Mouse (Mus musculus) CH12.LX (cell line): Measurements from ENCODE around the gene Ulk4. TPM values are rescaled to one million over a fixed set of nuclear protein-coding genes. Genes with fewer than 3 reads are reported as not detected.

ENCODE experiments used
- DNase-seq: peaks from one replicate; pipeline ENCODE4 v3.0.0-alpha.2; 2013; ENCODE audit errors: extremely low read depth
- H3K27ac ChIP-seq: 2 replicates; pipeline ENCODE4 v1.5.1; 2012; ENCODE audit warnings: low read depth, mild to moderate bottlenecking, control low read depth, moderate library complexity; ENCODE audit not compliant: insufficient read depth
- H3K27me3 ChIP-seq: replicated peaks from 2 replicates; pipeline ENCODE3; 2012; ENCODE audit warnings: inconsistent platforms
- H3K36me3 ChIP-seq, 2 experiments: replicated peaks in 1 of 2; 2 replicates each; pipeline versions ENCODE3 to v1.6.1; 2012; ENCODE audit warnings: inconsistent platforms in 1 of 2, low read length in 1 of 2, mild to moderate bottlenecking in 1 of 2, mixed read lengths in 1 of 2, moderate library complexity in 1 of 2; ENCODE audit not compliant: control insufficient read depth in 1 of 2, insufficient read depth in 1 of 2
- H3K4me1 ChIP-seq, 2 experiments: 2 replicates each; pipeline ENCODE4 v1.6.1; 2012; ENCODE audit warnings: inconsistent platforms in 1 of 2, moderate library complexity in 1 of 2; ENCODE audit not compliant: insufficient read depth in 2 of 2, control insufficient read depth in 1 of 2
- H3K4me2 ChIP-seq: 2 replicates; pipeline ENCODE4 v1.6.1; 2012; ENCODE audit warnings: low read depth, mild to moderate bottlenecking, control low read depth; ENCODE audit not compliant: poor library complexity, insufficient read depth, severe bottlenecking
- H3K4me3 ChIP-seq, 3 experiments: fragments of 150-350 bp in 1 of 3; sonication (generic) in 1 of 3; replicated peaks in 1 of 3; 2 replicates each; pipeline versions ENCODE3 to v1.5.1; 2011 to 2012; ENCODE audit warnings: low read depth in 2 of 3, low read length in 2 of 3, mild to moderate bottlenecking in 2 of 3, moderate library complexity in 2 of 3, control low read depth in 1 of 3, improper control_type of control experiment in 1 of 3, inconsistent platforms in 1 of 3, mixed read lengths in 1 of 3; ENCODE audit not compliant: poor library complexity in 1 of 3
- H3K79me2 ChIP-seq: replicated peaks from 2 replicates; pipeline ENCODE4 v1.6.1; 2012; ENCODE audit warnings: mild to moderate bottlenecking, moderate library complexity; ENCODE audit not compliant: control insufficient read depth, poor library complexity, insufficient read depth, severe bottlenecking; ENCODE audit errors: extremely low read depth
- H3K9ac ChIP-seq: 2 replicates; pipeline ENCODE4 v1.6.1; 2012; ENCODE audit warnings: low read depth, mild to moderate bottlenecking, control low read depth, moderate library complexity; ENCODE audit not compliant: insufficient read depth
- H3K9me3 ChIP-seq: replicated peaks from 2 replicates; pipeline ENCODE3; 2012; ENCODE audit warnings: low read length, inconsistent platforms, mixed read lengths
- CHD2 ChIP-seq: IDR thresholded peaks from 2 replicates; pipeline ENCODE4 v1.6.1; 2011; ENCODE audit warnings: low read length, improper control_type of control experiment
- ELF1 ChIP-seq: IDR thresholded peaks from 2 replicates; pipeline ENCODE4 v1.6.1; 2014; ENCODE audit warnings: low read depth, mild to moderate bottlenecking, inconsistent platforms, low read length, improper control_type of control experiment
- EP300 ChIP-seq: IDR thresholded peaks from 2 replicates; pipeline ENCODE4 v1.6.1; 2011; ENCODE audit warnings: low read length, improper control_type of control experiment
- GABPA ChIP-seq: IDR thresholded peaks from 2 replicates; pipeline ENCODE4 v1.6.1; 2012; ENCODE audit warnings: low read depth, low read length, improper control_type of control experiment, inconsistent platforms; ENCODE audit not compliant: insufficient replicate concordance
- HCFC1 ChIP-seq: IDR thresholded peaks from 2 replicates; pipeline ENCODE4 v1.6.1; 2012; ENCODE audit warnings: low read depth, mild to moderate bottlenecking, inconsistent platforms, low read length, improper control_type of control experiment
- IRF4 ChIP-seq: IDR thresholded peaks from 2 replicates; pipeline ENCODE4 v1.6.1; 2014; ENCODE audit warnings: low read depth, mild to moderate bottlenecking, inconsistent platforms, low read length, improper control_type of control experiment
- JUN ChIP-seq: IDR thresholded peaks from 2 replicates; pipeline ENCODE4 v1.6.1; 2011; ENCODE audit warnings: low read depth, mild to moderate bottlenecking, low read length, improper control_type of control experiment, moderate library complexity; ENCODE audit not compliant: insufficient read depth
- MAFK ChIP-seq: IDR thresholded peaks from 2 replicates; pipeline ENCODE4 v1.6.1; 2011; ENCODE audit warnings: low read length, improper control_type of control experiment; ENCODE audit not compliant: insufficient replicate concordance
- MEF2A ChIP-seq: IDR thresholded peaks from 2 replicates; pipeline ENCODE4 v1.6.1; 2014; ENCODE audit warnings: low read depth, mild to moderate bottlenecking, inconsistent platforms, low read length, improper control_type of control experiment, borderline replicate concordance
- MXI1 ChIP-seq: IDR thresholded peaks from 2 replicates; pipeline ENCODE4 v1.6.1; 2011; ENCODE audit warnings: mild to moderate bottlenecking, low read depth, low read length, improper control_type of control experiment
- MYC ChIP-seq: IDR thresholded peaks from 2 replicates; pipeline ENCODE4 v1.6.1; 2011; ENCODE audit warnings: low read depth, mild to moderate bottlenecking, improper control_type of control experiment, low read length
- RAD21 ChIP-seq: IDR thresholded peaks from 2 replicates; pipeline ENCODE4 v1.6.1; 2011; ENCODE audit warnings: low read depth, mild to moderate bottlenecking, low read length, improper control_type of control experiment, moderate library complexity
- USF2 ChIP-seq: conservative IDR thresholded peaks from 2 replicates; pipeline ENCODE4 v1.6.1; 2011; ENCODE audit warnings: low read depth, low read length, improper control_type of control experiment
- ZKSCAN1 ChIP-seq: IDR thresholded peaks from 2 replicates; pipeline ENCODE4 v1.6.1; 2012; ENCODE audit warnings: low read depth, inconsistent platforms, low read length, improper control_type of control experiment, borderline replicate concordance
- ZNF384 ChIP-seq: IDR thresholded peaks from 2 replicates; pipeline ENCODE4 v1.6.1; 2012; ENCODE audit warnings: low read depth, low read length, improper control_type of control experiment, inconsistent platforms
- dilution Hi-C: fragments of 300-500 bp; cut with MboI; formaldehyde crosslinking; loops from 2 replicates; pipeline ENCODE4 v1.14.3; 2020; ENCODE audit warnings: low sequenced_read_pairs; ENCODE audit not compliant: extremely low pct_unique_long_range_greater_than_20kb, extremely low pct_ligation_motif_present
- in situ Hi-C: fragments of 300-500 bp; cut with MboI; formaldehyde crosslinking; loops from 3 replicates; pipeline ENCODE4 v1.14.3; 2019; ENCODE audit warnings: low sequenced_read_pairs, low pct_ligation_motif_present, low pct_unique_long_range_greater_than_20kb, mixed read lengths
- polyA plus RNA-seq: library from polyadenylated mRNA; unstranded; fragments of >175 nt; gene quantifications from 2 replicates; pipeline ENCODE4 v1.2.1, GENCODE M21; 2012; ENCODE audit warnings: low read depth; ENCODE audit not compliant: insufficient read length
- total RNA-seq, 2 experiments: library from RNA; depleted of rRNA; stranded (reverse); fragments of 300-350 nt in 1 of 2; fragments of >200 nt in 1 of 2; gene quantifications; 2 replicates each; pipeline ENCODE4 v1.2.3; 2012 to 2014

Ulk4 gene
- total and polyA plus RNA-seq, 3 experiments, result 1.6 to 25.8 (median 18.5) TPM

DNA sequence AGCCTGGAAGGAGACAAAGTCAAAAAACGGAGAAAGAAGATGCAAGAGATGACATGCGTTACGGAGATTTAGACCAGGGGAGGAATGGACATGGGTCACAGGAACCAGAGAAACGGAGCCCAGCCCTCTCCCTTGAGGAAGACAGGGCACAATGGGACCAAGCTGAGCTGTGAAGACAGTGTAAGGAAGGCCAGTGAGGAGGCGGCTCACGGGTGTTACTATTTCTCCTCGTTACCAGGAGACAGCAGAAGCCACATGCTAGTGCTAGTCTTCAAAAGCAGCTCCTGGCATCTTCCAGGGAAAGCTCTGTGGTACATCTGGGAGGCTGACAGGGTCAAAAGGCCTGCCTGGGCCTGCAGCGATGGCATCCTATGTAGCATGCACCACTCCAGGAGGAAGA, 89.2 kb downstream of the Ulk4 start:
- Histone ChIP-seq H3K79me2 (no peaks in the 10 kb centered on the region), H3K27me3 (no peaks in the 10 kb centered on the region), H3K4me3 (no peak overlapping the region), H3K36me3 (peaks cover 19 to 69% of the 10 kb centered on the region in 2 experiments), H3K27ac (no peak overlapping the region), H3K4me2 (no peak overlapping the region)
- TF ChIP-seq USF2 (no peak), GABPA (no peak), IRF4 (no peak), EP300 (no peak), CHD2 (no peak), HCFC1 (no peak), JUN (no peak)
- TF ChIP-seq, all 38 proteins: peak for 0
- in situ Hi-C loops, result no loop called here
- dilution Hi-C loops, result no loop called here
- Histone ChIP-seq H3K9ac (no peak overlapping the region), H3K9me3 (peaks cover 5% of the 10 kb centered on the region), H3K4me1 (no peaks in the 10 kb centered on the region)
- no peak for DNase-seq

DNA sequence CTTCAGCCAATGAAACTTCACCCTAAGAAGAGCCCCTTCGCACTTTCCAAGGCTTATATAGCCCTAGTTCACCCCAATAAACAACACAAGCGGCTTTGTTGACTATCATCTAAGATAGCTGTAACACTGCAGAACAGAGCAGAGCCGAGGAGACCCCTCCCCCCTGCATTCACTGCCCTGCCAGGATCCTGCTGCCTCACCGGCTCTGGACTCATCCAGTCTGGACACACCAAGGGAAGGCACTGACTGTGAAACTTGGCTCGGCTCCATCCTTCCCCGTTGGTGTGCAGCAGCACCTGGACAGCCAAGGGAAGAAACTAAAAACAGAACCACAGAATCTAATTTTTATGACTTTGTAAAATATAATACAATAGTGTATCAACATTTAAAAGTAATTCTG, 91.2 kb downstream of the Ulk4 start:
- Histone ChIP-seq H3K27ac (no peak overlapping the region), H3K4me1 (no peaks in the 10 kb centered on the region), H3K27me3 (no peaks in the 10 kb centered on the region), H3K36me3 (peaks cover 16 to 53% of the 10 kb centered on the region in 2 experiments), H3K9ac (no peak overlapping the region), H3K9me3 (no peaks in the 10 kb centered on the region), H3K79me2 (no peaks in the 10 kb centered on the region), H3K4me2 (no peak overlapping the region), H3K4me3 (no peak overlapping the region)
- in situ Hi-C loops (no loop called here), dilution Hi-C loops (no loop called here)
- no peak for DNase-seq
- TF ChIP-seq MXI1 (no peak), MYC (no peak), MEF2A (no peak), IRF4 (no peak), ZKSCAN1 (no peak), MAFK (no peak)

DNA sequence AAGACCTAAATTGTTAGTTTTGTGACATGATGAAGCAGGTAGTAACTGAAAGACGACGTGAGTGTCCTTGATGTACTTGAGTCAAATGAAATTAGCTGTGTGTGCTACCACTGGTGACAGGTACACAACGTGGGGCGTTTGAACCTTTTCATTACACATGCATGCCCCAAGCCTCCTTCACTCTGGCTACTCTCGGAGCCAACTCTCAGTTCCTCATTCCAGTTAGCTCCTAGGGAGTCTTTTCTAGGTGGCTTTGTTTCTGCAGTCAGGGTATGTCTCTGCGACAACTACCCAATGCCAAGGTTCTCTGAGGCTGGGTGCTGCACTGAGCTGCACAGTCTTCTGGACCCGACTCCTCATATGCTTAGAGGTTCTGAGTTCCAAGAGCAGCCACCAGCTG, 100.6 kb downstream of the Ulk4 start:
- H3K4me3 ChIP-seq, result no peak overlapping the region
- dilution Hi-C loops (no loop called here), in situ Hi-C loops (no loop called here)
- H3K9ac ChIP-seq, result no peak overlapping the region
- H3K79me2 ChIP-seq, result no peaks in the 10 kb centered on the region
- H3K9me3 ChIP-seq, result peaks cover 8% of the 10 kb centered on the region
- TF ChIP-seq HCFC1, result no peak
- peak; percentile 65; the same call in 1 of the 2 replicates for TF ChIP-seq IRF4
- 0 out of 2 replicates have a peak, but pooled peaks have one; percentile 58 for TF ChIP-seq EP300
- no peak for TF ChIP-seq ZNF384
- TF ChIP-seq ELF1, result no peak
- TF ChIP-seq RAD21, result no peak
- DNase-seq, result peak; percentile 21
- peaks cover 0 to 25% of the 10 kb centered on the region in 2 experiments for H3K36me3 ChIP-seq
- no peak overlapping the region for H3K4me2 ChIP-seq
- no peaks in the 10 kb centered on the region for H3K27me3 ChIP-seq
- peaks cover 2 to 8% of the 10 kb centered on the region in 2 experiments; a peak in 2 of 4 replicates for H3K4me1 ChIP-seq
- H3K27ac ChIP-seq, result no peak overlapping the region
